Mouse (Mus musculus) heart, postnatal 36 days (tissue): ENCODE data around the gene Rnf130. TPM values are rescaled to one million over a fixed set of nuclear protein-coding genes. Genes with fewer than 3 reads are reported as not detected.

ENCODE experiments used
- DNase-seq, 2 experiments: peaks; one replicate each; pipeline ENCODE4 v3.0.0; 2021 to 2022
- intact Hi-C: fragments of 180-260 bp; cut with DNase I; formaldehyde crosslinking; loops from one replicate; pipeline ENCODE4 v1.15.1; 2025
- total RNA-seq, 2 experiments: library from RNA; stranded (reverse); gene quantifications; 2 replicates each; pipeline ENCODE4 v1.2.3; 2021

Rnf130 gene
- total RNA-seq, 2 experiments from 2014 or later: 50.2 to 51.7 TPM

DNA sequence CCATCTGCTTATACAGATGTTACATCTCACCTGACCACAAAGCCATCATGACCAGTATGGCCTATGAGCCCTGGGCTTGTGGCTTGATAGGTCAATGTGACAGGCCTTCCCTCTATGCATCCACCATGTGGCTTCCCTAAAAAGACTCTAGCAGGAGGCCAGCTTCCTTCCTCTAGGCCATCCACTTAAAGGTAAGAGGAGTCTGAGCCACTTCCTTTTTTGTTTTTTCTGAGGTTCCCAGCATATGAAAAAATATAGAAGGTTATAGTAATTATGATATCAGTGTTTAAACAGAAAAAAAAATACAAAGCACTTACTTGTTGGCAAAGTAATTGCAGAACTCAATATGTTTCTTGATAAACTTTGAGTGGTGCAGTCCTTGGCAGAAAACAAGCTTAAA is 6.3 kb upstream of the Rnf130 start:
- intact Hi-C loops: no loop called here
- no peak for DNase-seq

DNA sequence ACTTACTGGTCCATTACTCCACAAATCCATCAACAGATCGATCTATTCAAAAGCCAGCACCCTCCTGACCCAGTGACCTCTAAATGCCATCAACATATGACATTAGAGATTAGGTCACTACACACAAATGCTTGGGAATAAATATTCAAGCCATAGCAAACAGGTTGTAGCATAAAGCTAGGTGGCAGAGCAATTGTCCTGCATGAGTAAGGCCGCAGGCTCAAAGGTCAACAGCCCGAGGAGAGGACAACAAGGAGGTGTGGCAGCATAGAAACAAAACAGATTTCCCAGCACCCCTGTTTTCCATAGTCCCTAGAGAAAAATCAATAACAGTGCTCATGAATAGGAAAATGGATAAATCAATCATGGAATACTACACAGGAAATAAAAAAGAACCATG is 3.1 kb upstream of the Rnf130 start:
- intact Hi-C loops: no loop called here
- DNase-seq: no peak

DNA sequence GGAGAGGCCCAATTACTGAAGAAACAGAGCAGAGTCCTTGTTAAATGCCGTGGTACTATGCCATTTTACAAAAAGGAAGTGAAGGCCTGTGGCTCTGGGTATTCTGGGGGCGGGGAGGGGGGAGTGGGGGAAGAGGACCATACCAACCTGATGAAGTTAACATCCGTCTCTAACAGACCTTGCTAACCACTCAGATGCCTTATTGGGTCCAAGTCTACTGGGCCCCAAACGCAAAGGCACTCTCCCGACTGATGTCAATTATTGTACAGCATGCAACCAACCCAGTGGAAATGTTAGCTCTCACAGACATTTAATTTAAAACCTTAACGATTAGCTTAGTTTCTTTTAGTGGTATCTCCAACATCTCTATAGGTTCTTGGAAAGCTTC is 707 bp upstream of the Rnf130 start:
- no peak for DNase-seq
- intact Hi-C loops: no loop called here

DNA sequence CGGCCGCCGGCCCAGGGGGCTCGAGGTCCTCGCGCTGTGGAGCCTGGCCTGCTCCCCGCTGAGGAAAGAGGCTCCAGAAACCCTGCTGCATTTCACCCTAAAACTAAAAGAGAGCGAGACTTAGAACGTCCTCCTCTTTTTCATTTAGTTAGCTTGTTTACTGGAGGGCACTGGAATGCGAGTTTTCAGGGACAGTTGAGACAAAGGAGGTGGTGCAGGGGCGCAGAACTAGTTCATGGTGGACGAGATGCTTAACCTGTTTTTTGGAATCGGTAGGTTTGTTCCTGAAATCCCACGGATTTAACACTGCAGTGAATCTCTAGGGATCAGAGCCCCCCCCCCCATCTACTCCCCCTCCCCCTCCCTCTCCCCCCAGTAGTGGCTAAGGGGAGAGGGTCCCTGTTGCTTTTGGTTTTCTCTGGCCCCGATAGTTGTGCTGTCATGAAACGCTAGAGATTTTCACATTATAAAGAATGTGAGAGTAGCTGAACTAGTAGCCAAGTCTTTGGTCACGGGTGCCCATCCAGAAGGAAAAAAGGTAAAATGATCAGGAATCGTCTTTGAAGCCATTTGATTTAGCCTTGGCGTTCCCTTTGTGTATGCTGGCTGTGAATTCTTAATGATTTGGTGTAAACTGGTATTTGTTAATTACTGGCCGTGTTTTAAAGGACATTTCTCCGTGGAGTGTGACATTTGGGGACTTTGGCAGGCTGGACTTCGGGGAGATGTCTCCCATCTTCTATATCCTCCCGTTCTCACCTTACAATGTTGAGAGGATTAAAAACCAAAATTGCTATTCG is 775 bp downstream of the Rnf130 start:
- intact Hi-C loops: loop anchor here (5.0 kb wide), 2 partner anchors 41 to 76 kb away; no protein-coding TSS in a partner anchor
- no peak for DNase-seq

DNA sequence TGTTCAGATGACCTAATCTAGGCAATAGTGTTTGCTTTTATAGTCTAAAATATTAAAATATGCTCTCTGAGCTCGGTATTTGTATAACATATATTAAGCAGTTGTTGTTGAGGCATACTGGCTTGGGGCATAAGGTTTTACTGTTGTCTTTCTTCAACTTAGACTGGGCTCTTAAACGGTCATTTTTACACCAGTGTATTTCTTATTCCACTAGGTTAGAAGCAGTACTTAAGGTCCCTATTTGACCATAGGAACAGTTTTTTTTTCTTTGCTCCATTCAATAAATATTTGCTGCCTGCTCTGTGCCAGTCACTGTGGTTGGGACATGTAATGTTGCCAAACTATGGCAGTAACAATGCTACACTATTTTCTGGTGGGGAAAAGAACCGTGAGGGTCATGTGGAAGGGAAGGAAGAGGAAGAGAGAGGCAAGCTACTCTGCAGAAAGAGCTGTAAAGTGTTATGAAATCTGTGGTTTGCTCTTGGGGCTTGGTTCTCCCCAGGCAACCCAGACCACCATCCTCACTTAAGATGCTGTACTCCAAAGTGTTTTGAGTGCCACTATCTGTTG is 1.5 kb downstream of the Rnf130 start:
- no peak for DNase-seq

DNA sequence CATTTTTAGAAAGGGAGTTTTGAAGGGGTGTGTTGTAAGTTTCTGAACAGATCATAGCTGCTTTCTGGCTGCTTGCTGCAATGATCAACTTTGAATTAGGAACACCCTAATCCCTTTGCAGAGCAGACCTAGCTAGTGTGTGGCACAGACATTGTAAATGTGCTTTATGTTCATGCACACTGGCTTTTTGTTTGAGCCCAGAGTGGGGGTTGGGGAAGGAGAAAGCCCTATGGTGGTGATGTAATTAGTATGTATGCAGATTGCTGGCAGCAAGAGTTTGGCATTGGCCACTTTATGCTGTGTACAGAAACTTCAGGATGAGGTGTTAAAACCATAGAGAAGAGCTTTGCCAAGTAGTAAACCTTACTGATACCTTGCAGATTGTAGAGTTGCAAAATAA is 3.3 kb downstream of the Rnf130 start:
- intact Hi-C loops: loop anchor here (5.0 kb wide), 2 partner anchors 39 to 74 kb away; no protein-coding TSS in a partner anchor
- DNase-seq: no peak

More for the DNA sequence above, 1.5 kb downstream of the Rnf130 start:
- intact Hi-C loops: loop anchor here (5.0 kb wide), 2 partner anchors 41 to 76 kb away; no protein-coding TSS in a partner anchor

DNA sequence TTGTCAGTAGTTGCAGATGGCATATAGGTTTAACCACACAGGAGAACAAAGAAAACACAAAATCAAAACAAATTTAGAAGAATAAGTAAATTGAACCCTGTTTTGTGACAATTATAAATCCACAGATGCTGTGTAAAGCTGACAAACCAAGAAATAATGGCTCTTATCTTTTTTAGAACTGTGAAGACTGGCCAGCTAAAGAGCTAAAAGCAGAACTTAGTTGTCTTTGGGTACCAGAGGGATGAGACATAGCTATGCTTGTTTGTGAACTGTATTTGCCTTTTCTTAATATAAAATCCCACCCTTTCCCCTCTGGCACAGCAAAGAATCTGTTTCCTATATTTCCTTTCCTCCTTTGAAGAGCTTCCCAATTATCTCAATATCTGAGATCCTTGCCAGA is 9.0 kb downstream of the Rnf130 start:
- intact Hi-C loops: no loop called here
- no peak for DNase-seq

DNA sequence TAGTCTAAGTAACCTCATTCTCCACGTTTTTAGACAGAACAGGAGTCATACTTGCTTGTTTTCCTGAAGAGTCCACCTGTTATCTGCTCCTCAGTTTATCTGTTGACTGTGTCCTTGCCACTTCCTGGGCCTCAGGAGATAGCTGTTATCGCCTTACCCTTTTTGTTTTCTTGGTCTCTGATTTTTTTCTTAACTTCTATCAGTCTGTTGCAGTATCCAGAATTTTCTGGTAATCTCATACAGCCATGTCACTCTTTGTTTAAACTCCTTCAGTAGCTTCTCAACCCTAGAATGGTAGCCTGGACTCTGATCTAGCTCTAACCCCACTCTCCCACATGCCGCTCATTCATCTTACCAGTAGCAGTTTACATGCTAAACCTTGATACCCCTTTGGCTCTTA is 10.6 kb downstream of the Rnf130 start:
- intact Hi-C loops: no loop called here
- no peak for DNase-seq

DNA sequence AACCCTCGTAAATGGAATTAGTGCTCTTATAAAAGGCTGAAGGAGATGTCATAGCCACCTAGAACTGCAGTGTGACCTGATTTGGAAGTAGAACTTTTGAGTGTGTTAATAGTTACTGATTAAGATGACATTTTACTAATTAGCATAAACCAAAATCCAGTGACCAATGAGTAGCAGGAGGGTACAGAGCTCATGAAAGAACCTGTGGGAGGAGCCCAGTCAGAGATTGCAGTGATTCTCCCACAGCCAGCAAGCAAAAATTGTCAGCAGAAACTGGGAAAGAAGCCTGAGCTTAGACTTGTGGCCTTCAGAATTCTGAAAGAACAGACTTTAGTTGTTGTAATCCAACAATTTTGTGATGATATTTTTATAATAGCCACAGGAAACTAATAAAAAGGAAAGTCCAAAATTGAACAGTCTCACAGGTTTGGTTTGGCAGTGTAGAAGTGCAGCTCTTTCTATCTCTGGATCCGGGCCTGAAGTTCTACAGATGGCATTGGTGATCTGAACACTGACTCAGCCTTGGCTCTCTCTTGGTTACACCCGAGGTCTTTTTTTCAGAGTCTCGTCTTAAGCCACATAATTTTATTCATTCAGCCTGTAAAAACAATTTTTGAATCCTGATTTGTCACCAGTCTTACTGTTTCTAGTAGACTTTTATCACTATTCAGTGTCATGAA is 11.8 kb downstream of the Rnf130 start:
- intact Hi-C loops: no loop called here
- no peak for DNase-seq

DNA sequence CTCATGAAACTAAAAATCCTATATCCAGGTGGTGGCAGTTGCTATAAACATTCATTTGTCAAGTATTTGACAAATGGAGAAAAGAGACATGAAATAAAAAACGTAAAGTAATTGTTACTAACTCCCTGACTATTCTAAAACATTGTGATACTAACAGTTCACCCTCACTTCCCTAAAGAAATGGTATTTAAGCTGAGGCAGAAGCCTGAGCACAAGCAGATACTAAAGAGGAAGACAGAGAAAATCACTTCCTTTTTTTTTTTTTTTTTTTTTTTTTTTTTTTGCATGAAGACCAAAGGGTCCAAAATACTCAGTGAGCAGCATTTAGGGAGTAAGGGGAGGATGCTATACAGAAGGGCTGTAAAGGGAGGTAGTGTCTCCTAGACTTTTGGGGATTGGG is 13.6 kb downstream of the Rnf130 start:
- no peak for DNase-seq
- intact Hi-C loops: no loop called here

DNA sequence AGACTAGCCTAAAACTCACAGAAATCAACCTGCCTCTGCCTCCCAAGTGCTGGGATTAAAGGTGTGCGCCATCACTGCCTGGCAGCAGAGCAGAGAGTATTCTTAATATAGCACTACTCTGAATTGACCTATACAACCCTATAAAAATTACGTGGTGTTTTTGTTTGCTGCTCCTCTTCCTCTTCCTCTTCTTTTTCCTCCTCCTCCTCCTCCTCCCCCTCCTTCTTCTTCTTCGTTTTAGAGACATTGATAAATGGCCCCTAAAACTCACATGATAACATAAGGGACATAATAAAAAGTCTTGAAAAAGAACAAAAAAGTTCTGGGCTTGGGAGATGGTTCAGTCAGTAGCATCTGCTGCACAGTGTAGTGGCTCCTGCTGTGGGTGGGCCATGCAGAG is 16.0 kb downstream of the Rnf130 start:
- intact Hi-C loops: no loop called here
- DNase-seq: no peak

DNA sequence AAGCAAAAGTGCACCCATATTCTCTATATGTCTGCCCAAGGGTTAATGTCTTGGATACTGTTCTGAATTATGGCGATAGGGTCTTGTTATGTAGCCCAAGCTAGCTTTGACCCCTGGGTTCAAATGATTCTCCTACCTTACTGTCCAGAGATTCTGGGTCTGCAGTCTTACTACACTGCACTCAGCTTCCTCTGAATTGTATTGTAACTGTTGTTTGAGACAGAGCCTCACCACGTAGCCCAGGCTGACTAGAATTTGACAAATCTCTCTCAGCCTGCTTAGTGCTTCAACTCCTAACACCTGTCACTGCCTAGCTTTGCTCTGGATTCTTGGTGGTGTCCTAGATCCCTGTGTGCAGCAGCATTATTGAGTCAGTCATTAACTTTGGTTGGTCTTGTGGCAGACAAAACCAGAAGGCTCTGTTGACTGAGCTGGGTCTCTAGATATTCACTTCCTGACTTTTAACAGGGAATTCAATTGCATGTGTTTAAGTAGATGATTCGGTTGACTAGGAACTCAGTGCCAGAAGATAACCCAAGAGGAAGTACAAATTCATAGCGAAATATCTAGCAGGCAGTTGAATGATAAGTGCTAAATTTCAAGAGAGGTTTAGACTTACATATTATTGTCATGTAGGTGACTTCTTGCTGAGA is 17.3 kb downstream of the Rnf130 start:
- intact Hi-C loops: no loop called here

DNA sequence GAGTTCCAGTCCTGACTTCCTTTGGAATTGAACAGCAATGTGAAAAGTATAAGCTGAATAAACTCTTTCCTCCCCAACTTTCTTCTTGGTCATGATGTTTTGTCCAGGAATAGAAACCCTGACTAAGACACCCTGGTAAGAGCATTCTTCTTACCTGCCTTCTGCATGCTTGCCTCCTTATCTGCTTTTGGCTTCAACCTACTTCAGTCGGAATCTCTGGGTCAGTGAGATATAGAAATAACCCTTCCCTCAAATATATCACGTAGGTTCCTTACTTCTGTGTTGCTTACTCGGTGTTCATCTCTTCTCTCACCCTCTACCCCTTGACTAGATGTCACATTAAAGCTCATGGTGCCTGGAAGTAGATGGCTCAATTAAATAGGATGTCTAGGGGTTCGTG is 19.3 kb downstream of the Rnf130 start:
- intact Hi-C loops: no loop called here
- DNase-seq: no peak

More for the DNA sequence above, 17.3 kb downstream of the Rnf130 start:
- no peak for DNase-seq

DNA sequence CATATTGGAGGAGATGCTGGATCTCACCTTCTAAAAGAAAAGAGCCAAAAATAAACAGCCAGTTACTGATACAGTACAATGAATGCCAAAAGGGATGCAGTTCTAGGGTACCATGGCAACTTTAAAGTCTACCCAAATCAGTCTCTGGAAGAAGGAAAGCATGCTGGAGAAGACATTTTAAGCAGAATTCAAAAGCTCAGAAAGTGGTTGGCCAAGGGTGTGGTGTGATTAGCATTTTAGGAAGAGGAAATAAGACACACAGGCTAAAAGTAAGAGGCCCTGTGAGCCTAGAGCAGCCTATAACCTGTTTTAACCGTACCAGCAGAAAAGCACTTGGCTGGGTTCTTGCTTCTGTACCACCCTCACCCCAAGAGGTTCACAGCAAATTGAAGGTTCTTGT is 22.5 kb downstream of the Rnf130 start:
- intact Hi-C loops: no loop called here
- no peak for DNase-seq

DNA sequence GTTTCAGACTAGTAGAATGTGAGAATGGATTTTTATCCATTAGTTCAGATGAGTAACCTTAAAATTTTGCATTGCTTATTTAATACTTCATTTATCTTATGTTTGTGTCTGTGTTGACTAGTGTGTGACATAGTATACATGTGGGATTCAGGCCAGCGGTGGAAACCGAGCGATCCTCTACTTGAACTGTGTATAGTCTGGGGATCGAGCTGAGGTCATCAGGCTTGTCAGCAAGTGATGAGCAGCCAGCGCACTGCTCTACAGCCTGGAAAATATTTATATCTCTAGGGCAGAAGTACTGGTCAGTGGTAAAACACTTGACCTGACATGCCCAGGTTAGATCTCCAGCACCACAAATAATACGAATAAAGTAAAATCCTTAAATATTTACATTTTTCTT is 23.0 kb downstream of the Rnf130 start:
- intact Hi-C loops: no loop called here

DNA sequence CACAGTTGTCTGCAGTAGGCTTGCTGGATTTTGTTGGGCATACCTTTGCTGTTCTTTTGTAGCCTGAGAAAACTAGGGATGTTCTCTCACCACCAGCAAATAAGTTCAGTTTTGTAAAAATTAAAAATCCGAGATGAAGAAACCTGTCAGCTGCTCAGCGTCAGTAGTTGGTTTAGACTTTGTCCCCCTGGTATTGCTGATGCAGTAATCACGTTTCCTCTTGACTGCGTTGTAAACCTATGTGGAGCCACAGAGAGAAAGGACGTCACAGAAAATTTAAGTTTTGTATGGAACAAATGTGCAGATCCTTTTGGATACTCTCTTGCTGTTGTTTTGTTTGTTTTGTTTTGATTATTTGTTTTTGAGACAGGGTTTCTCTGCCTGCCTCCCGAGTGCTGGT is 25.2 kb downstream of the Rnf130 start:
- intact Hi-C loops: no loop called here
- DNase-seq: no peak

More for the DNA sequence above, 23.0 kb downstream of the Rnf130 start:
- DNase-seq: no peak

DNA sequence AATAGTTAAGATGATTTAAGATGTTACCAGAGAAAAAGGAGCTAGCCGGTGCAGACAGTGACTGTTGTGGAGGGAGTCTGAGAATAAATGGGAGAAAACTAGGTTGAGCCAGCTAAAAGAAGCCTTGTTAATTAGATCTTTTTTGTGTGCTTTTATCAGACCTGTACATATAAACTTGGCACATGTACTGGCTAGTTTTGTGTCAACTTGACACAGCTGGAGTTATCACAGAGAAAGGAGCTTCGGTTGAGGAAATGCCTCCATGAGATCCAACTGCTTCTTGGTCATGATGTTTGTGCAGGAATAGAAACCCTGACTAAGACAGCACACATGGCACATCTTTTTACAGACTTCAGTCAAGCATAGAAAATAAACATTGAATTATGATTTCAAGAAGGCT is 32.6 kb downstream of the Rnf130 start:
- no peak for DNase-seq
- intact Hi-C loops: no loop called here

DNA sequence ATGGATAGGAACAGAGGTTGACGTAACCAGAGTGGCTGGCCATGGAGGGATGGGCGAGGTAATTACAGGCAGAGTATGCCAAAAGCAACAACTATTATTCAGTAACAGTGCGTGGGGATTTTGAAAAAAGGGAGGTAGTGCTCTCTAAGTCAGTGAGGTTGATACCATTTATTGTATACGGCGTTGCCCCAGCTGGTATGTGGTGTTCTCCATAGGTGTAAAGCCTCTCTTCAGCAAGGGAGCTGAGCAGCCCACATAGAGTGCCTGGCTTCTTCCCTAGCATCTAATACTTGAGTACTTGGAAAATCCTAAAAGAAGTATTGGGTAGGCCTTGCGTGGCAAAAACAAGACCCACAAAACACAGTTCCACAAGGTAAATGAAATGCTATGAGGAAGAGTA is 33.1 kb downstream of the Rnf130 start:
- intact Hi-C loops: no loop called here
- DNase-seq: no peak

DNA sequence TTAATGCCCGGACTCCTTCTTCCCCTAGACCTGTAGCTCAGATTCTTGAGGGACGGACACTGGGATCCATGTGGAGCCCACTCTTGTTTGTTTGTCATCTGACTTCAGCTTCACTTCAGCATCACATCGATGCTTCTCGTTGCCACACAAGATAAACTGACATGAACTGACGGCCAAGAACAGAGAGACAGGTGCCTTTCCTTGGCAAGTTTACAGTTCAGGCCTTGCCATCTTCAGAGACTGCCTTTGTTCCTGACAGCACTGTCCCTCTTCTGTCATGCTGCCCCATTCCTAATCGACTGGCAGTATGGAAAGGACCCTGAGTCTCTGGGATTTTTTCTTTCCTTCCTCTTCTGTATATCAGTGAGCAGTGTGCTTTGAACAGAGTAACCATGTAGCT is 33.9 kb downstream of the Rnf130 start:
- no peak for DNase-seq
- intact Hi-C loops: no loop called here

DNA sequence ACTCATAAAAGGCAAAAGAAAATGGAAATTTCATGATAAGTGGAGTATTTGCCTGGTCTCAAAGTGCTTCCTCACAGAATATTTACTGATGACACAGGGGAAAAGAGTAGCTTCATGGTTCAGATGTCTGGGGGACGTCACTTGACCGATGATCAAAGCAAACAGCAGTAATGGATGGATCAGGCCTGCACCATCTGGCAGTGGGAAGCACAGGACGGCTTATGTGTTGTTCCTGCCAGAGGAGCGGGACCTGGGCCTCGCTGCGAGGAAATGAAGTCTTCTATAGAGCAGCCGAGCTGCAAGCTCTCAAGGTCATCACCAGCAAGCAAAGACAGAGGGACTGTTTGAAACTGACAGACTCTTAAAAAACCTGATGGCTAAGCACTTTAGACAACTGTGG is 37.0 kb downstream of the Rnf130 start:
- intact Hi-C loops: no loop called here
- DNase-seq: no peak

DNA sequence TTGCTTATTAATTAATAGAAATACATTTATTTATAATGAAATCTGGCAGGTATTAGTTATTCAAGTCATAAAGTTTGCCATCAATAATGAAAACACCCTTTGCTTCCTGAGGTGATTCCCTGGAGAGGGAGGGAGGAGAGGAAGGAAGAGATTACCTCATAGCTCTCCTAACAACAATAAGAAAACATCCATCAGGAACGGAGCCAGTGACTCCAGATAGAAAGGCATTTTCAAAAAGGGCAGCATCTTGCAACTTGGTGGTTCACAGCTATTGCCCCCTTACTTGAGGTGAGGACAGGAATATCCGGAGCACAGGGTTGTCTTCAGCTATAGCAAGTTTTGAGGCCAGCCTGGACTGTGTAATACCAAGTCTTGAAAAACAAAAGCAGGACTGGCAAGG is 40.9 kb downstream of the Rnf130 start:
- DNase-seq: peak; percentile 9 to 21
- intact Hi-C loops: loop anchor here (5.0 kb wide), 1 partner anchor 39 kb away; the partner anchor contains the start of gene Rnf130
